Mouse (Mus musculus) small intestine, adult 2 months (tissue): Measurements from ENCODE around the gene Gm12216.

Experiments
- CTCF ChIP-seq: fragments of 200-500 bp; IDR thresholded peaks from 2 replicates; pipeline ENCODE4 v1.5.1; 2012; ENCODE audit warnings: low read depth, mild to moderate bottlenecking, control low read depth, inconsistent platforms, low read length, moderate library complexity, mixed read lengths; ENCODE audit not compliant: insufficient replicate concordance, insufficient read length; ENCODE audit errors: extremely low read depth
- POLR2A ChIP-seq: fragments of 200-500 bp; IDR thresholded peaks from 2 replicates; pipeline ENCODE4 v1.6.1; 2012; ENCODE audit warnings: low read depth, mild to moderate bottlenecking, control low read depth, inconsistent platforms, low read length, moderate library complexity

DNA sequence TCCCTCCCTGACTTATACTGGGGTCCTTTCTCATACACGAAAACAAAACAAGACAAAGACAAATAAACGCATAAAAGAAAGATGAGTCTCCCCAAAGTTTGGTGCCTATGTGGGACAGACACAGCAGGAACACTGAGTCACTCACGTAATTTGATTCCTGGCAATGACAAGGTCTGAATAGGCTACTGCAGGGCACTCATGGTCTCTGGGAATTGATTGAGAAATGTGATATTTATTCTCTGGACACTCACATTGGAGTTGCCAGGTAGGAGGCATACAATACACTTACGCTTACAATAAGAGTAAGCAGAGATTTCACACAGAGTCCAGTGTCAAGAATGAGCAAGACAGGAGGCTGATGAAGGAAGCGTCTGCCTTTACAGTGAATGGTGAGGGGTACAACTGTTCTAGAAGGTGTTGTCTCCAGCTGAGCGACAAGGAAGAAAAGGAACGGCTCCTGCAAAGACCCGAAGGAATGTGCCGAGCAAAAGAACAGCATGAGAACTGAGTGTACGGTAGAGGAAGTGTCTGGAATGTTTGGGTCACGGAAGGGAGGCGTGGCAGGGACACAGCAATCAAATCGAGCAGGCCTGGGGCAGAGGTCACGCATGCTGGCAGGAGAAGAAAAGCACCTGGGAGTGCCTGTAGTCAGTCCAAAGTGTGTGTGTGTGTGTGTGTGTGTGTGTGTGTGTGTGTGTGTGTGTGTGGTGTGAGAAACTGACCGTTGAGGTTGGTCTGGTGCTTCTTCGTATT lies 44.9 kb upstream of the Gm12216 start:
- TF ChIP-seq POLR2A = peak; percentile 54; the same call in 1 of the 2 replicates
- no peak for TF ChIP-seq CTCF
